Mouse (Mus musculus): ENCODE results near the gene Ppp2r1a.

DNA sequence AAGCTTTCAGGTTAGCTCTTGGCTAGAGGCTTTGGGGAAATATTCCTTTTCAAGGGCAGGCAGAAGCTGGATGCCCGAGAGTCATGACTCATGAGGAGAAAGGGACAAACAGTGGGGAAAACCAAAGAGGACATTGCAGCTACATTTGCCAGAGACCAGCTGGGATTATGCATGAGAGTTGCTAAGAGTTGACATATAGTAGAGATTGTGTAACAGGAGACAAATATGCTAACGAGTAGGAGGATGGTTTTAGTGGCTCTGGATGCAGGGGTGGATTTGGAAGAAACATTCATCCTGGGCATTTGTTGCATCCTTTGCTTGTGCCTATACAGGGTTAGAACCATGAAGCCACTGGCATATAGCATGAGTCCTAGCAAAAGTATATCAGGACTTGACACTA lies 48.6 kb downstream of the Ppp2r1a start:
- TF ChIP-seq POLR2A (IDR thresholded peaks at IDR 0.05; ENCODE audit: extremely low read depth, insufficient read depth, low read length) = no peak
- no peak for TF ChIP-seq CTCF (IDR thresholded peaks at IDR 0.05; ENCODE audit: extremely low read depth, insufficient read depth, low read length)

Data from cortical plate, adult 2 months (tissue).